Mouse (Mus musculus): ENCODE data around the gene Gm10912. TPM values are rescaled to one million over a fixed set of nuclear protein-coding genes. Genes with fewer than 3 reads are reported as not detected.

The Gm10912 gene
- polyA plus RNA-seq (2012; rRNA removed), result not detected in 2 replicates

GRCm38 (mm10) chr2:104065526-104065925 lies at the start of gene Gm10912:
Gene Gm10912, plus strand, starts transcription at chr2:104065826.

DNA sequence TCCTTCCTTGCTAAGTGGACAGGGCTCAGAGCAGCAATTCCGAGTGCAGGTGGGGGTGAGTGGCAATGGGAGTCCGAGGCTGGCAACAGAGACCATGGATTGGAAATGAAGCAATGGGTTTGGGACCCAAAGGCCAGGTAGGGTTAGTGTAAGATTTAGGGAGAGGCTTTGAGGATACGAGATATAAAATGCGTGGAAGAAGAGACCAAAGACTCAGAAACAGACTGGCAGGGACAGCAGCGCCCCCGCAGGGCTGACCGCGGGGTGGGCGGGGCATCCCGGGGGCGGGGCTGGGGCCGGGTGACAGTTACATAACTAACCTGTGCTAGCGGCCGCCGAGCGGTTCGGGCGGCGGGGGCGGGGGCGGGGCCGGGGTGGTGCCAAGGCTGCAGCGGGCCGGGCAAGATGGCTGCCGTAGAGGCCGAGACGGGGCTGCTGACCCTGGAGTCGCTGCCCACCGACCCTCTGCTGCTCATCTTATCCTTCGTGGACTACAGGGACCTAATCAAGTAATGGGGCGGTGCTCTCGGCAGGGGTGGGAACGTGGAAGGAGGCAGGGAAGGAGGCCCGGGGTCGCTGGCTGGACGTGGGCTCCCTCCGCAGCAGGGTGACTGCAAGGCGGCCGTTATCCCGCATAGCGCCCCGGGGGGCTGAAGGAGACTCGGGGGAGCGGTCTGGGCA lies 38.0 kb upstream of the Gm10912 start, which contains the start of gene Fbxo3:
TSS of gene Fbxo3 (plus strand) at position 264 of the 681 bp plus-strand sequence.

DNA sequence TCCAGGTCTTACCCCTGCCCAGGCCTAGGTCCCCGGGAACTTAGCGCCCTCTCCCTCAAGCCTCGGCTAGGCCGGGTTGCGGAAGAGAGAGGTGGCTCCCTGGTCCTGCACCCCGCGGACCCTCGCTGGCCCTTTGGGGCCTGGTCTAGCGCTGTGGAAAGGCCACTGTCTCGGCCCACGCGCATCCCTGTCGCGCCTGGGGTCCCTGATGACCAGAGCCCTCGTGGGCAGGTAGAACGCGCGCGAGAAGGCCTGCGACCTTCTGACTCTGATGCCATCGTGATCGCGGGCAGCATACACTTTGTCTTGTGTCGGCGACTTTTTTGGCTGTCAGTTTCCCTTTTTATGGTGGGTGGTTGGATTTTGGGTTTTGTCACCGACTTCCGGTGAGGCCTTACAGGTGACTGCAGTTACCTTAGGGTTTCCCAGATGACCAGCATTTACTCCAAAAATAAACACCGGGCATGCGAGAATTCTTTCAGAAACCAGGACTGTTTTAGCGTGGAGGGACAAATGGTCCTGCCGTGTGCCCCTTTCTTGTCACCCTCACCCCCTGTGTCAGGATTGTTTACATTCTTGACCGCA lies 37.4 kb upstream of the Gm10912 start, which contains the start of gene 4931422A03Rik:
TSS of gene 4931422A03Rik (minus strand) at position 223 of the 585 bp plus-strand sequence.

DNA sequence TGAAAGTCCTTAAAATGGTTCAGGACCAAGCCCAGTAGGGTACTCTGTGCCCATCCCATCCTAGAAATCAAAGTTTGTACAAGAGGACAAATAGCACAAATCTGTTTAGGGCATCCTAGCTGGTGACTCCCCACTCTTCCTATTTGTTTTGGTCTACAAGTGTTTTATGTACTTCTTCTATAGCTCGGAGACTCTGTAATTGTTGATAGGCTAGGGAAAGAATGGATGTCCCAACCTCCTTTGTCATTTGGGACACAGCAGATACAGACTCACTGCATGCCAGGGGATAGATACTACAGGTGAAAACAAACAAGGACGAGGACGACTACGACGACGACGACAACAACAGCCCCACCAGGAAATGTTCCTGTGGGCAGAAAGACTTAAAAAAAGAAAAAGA lies 2.8 kb downstream of the Gm10912 start, which contains the start of gene Gm10799:
TSS of gene Gm10799 (minus strand) at position 101 of the 400 bp plus-strand sequence.

GRCm38 (mm10) chr2:104069704-104070185 lies 4.1 kb downstream of the Gm10912 start, which contains the start of gene Cd59b:
Gene Cd59b, plus strand, starts transcription at chr2:104069849.

DNA sequence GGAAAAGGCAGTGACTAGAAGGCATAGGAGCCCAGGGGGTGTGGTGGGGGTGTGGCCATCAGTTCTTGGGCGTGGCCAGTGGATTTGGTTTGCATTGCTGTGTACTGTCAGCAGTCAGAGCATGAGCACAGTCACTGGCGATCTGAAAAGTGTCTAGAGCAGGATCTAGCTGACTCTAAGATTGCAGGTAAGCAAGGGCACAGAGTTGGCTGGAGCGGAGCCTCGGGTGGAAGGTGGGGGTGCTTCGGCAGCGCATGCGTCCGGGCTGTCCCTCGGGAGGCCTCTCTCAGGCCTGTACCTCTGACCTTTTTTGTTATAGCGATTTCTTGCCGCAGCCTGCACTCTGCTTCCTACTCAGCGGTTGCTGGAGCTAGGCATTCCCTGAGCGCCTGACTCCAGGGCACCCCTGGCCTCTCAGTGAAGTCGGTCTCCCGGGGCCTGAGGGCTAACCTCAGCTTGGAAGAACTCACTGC lies 30.2 kb downstream of the Gm10912 start, which contains the start of gene Cd59a:
TSS of gene Cd59a (plus strand) at position 61 of the 473 bp plus-strand sequence.

Other genes with a start within 250 kb of the Gm10912 start
- 11.8 and 12.7 TPM in 2 replicates for gene Lmo2, start 107.8 kb upstream of the Gm10912 start, polyA plus RNA-seq (2012; rRNA removed)
- 7.7 and 9.1 TPM in 2 replicates for gene Fbxo3, start 38.1 kb upstream of the Gm10912 start, polyA plus RNA-seq (2012; rRNA removed)
- not detected in 2 replicates for gene 4931422A03Rik, start 37.5 kb upstream of the Gm10912 start, polyA plus RNA-seq (2012; rRNA removed)
- gene Gm10799, start 2.7 kb downstream of the Gm10912 start, polyA plus RNA-seq (2012; rRNA removed), result not detected in 2 replicates
- gene Cd59b, start 4.0 kb downstream of the Gm10912 start, polyA plus RNA-seq (2012; rRNA removed), result 1.2 and 2.2 TPM in 2 replicates
- gene Cd59a, start 30.0 kb downstream of the Gm10912 start, polyA plus RNA-seq (2012; rRNA removed), result 5.9 and 6.8 TPM in 2 replicates
- 0.20 TPM in 1 of 2 replicates, not detected in the other for gene A930018P22Rik, start 56.9 kb downstream of the Gm10912 start, polyA plus RNA-seq (2012; rRNA removed)